Mouse (Mus musculus) kidney, adult 11 months (tissue): ENCODE results near the gene Thoc5.
A peak's percentile ranks its signal among the peaks of the same experiment; 100 is the strongest.

ENCODE experiments used
- DNase-seq: peaks from one replicate; pipeline ENCODE4 v3.0.0; 2022

The Thoc5 gene

GRCm38 (mm10) chr11:4894848-4895816, at the start of gene Thoc5:
Thoc5 (plus strand) TSS chr11:4895320.
- peak; percentile 79 for DNase-seq

DNA sequence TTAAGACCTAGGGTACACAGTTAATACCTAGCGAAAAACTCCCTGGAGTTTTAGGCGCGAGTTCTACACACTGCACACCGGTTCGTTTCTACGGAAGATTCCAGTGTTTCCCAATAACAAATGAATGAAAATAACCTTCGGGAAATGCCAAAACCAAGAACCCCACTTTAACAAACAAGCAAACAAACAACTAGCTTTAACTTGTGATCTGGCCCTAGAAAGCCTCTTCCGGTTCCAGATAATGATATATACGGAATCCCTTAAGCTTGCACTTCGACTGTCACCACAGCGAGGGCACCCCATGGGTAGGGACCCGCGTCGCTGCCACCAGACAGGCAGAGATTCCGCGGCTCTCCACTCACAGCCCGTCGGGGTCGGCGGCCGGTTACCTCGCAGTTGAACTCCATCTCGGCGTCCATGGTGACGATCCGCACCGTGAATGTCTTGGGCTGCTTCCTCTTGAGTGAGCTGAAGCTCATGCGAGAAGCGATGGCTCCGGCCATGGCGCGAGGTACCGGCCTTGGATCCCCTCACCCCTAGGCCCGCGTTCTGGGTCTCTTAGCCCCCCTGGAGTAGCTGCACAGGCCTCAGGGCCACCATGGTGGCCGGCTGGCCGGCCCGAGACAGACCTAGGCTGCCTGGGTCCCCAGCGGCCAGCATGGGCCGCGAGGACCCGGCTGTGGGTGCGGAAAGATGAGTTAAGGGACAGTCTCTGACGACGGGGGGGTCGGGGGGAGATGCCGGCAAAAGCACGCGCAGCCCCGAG, 46.5 kb upstream of the Thoc5 start:
- DNase-seq: peak; percentile 28

DNA sequence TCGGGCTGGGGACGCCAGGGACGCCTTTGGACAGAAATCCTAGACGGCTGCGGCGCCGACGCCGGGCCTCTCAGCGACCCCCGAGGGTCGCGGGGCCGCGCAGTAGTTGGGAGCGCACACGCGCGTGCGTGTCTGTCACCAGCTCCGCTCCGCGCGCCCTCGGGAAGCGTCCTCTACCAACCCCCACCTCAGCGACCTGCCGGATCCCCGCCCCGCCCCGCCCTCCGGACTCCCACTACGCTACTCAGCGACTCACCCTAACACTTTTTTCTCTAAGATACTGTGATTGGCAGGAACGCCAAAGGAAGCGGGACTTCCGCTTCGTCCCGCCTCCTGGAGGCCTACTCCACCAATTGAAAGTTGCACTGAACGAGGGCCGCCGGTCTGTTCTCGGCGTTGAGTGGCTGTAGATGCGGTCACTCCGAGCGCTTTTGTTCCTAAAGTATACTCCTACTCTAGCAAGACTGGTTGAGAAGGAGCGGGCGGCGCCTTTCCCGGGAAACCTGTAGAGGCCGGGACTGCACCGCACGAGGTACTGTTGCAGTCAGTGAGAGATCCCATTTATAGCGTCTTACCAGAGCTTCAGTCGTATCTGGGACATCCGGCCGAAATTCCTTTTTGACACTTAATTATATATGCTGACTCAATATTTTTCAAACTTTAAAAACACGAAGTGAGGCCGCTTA, 45.7 kb upstream of the Thoc5 start, which contains the start of gene Nf2:
Gene Nf2, minus strand, starts transcription at position 279 of the 686 bp plus-strand sequence.
- peak; percentile 100 for DNase-seq

- DNase-seq: no peak
Measured at GRCm38 (mm10) chr11:4850404-4850803, 44.7 kb upstream of the Thoc5 start.

GRCm38 (mm10) chr11:4853021-4853420, 42.1 kb upstream of the Thoc5 start:
- DNase-seq: no peak

GRCm38 (mm10) chr11:4854181-4854580, 40.9 kb upstream of the Thoc5 start:
- no peak for DNase-seq

DNA sequence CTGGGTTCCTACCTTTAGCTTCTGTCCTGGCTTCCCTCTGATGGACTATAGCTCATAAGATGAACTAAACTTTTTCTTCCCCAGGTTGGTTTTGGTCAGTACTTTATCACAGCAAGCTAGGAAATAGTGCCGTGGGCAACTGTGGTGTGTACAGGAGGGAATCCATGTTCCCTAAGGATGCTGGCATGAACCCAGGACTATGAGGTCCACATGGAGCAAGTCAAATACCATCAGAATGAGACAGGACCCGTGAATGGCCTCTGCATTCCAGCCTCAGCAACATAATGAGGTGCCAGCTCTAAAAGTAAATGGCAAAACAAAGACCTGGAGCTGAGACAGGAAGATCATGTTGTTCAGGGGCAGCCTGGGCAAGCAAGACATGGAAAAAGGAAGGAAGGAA, 36.7 kb upstream of the Thoc5 start:
- no peak for DNase-seq

DNA sequence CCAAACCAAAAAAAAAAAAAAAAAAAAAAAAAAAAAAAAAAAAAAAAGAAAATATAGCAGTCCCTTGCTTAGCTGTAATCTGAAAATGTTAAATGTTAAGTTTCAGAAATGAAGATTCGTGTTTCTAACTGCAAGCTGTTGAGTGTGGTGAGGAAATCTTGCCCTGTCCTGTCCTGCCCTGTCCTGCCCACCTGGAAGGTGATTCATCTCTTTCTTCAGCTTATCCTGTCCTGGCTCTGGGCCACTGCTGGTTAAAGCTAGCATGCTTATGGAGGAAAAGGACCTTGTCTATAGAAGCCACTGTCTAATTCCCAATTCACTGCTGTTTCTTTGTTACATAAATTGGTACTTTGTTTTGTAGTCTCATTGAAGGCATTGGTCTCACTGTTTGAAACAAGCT, 34.1 kb upstream of the Thoc5 start:
- no peak for DNase-seq

DNA sequence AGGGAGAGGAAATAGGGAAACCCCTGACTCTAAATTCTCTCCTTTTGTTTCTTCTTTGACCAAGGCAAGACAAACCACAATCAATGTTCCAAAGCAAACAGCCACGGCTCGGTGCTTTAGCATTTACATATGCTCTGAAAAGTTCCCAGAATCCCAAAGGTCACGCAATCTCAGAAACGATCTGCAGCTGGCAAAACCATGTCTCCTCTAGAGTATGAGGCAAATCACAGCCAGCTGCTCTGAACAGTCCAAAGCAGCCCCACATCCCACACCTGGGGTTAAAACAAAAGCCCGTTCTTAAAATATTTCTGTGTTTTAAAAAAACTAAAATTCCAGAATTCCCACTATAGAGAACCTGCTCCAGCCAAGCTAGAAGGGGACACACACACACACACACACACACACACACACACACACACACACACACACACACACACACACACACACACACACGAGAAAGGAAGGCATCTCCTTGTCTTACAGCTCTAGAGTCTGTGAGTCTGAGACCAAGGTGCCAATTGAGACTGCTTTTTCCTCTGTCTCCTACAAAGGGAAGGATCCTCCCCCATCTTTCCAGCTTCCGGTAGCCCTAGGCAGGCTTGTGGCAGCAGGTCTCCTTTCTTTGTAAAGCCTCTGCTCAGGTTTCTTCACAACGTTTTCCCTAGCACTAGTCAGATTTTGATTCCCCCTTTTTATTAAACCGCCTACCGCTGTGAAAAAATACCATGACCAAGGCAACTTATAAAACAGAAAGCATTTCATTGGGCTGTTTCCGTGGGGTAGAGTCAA, 33.1 kb upstream of the Thoc5 start:
- DNase-seq: no peak

- no peak for DNase-seq
Measured at GRCm38 (mm10) chr11:4862730-4863129, 32.4 kb upstream of the Thoc5 start.

- DNase-seq: peak; percentile 41
Measured at GRCm38 (mm10) chr11:4865645-4866251, 29.4 kb upstream of the Thoc5 start.

DNA sequence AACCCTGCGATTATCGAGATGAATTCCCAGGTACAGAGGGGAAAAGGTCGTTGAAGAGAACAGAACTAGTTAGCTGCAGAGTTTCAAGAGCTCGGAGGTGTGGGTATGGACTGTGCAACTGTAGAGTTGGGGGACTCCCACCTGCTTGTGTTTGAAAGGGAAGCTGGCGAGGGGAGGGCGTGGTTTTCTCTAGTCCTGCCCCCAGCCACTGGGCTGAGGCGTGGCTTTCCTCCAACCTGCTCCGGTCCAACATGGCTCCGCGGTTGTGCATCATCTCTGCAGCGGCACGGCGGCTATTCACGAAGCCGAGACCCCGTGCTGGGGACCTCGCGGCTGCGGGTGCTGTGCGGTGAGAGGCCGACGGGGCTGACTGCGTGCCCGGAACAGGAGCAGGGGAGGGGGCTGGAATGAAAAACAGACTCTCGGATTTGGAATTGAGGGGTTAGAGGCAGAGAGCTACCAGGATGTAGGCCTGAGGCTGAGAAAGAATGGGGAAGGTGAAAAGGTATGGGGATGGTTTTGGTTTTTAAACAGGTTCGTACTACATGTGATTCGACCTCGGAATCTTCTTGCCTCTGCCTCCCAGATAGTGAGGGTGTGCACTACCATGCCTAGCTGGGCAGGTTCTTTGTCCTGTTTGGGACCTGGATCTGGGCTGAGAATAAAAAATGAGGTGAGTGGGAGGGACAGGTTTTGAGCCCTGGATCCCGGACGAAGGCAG, 21.2 kb upstream of the Thoc5 start, which contains the start of gene Nipsnap1:
Gene Nipsnap1, plus strand, starts transcription at position 197 of the 721 bp plus-strand sequence.
- peak; percentile 84 for DNase-seq

GRCm38 (mm10) chr11:4874551-4874950, 20.6 kb upstream of the Thoc5 start:
- DNase-seq: peak; percentile 84

DNA sequence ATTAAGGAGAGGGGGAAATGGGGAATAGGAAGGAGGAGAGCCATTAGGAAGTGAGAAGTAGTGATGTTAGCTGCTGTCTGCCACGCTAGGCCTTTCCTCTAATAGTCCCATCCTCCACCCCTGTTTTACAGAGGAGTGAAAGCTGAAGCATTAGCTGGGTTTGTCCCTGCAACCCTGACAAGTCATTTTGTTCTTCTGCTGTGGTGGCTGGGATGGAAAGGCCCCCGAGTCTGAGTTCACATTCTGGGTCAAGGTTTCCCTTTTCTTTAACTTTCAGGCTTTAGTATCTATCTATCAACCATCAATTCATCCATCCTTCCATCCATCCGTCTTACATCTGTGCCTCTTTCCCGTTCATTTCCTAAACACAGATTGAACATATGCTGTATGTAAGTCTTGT, 14.0 kb upstream of the Thoc5 start:
- no peak for DNase-seq

DNA sequence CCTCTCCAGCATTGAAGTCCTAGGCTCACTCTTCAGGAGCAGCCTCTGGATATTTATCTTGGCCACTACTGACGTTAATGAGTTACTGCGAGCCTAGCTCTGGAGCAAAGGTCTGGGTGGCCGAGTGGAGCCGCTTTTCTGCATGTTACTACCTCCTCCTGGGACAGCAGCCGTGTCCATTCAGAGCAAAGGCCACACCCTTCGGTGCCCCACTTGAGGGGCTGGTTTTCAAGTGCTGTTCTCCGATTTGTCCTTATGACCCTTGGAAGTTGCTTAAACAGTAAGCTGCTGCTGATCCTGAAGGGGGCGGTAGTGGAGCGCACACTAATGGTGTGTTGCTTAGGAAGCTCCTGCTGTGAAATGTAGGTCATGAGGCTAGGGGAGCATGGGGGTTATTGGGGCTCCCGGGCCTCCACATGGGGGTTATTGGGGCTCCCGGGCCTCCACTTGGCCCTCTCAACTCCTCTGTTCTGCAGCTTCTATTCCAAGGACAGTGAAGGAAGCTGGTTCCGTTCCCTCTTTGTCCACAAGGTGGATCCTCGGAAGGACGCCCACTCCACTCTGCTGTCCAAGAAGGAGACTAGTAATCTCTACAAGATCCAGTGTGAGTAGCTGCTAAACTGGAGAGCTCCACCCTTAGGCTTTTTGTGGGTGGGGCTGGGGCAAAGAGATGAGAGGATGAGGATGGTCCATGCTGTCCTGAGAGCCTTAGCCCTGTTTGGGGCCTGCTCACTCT, 12.1 kb upstream of the Thoc5 start:
- DNase-seq: peak; percentile 96

DNA sequence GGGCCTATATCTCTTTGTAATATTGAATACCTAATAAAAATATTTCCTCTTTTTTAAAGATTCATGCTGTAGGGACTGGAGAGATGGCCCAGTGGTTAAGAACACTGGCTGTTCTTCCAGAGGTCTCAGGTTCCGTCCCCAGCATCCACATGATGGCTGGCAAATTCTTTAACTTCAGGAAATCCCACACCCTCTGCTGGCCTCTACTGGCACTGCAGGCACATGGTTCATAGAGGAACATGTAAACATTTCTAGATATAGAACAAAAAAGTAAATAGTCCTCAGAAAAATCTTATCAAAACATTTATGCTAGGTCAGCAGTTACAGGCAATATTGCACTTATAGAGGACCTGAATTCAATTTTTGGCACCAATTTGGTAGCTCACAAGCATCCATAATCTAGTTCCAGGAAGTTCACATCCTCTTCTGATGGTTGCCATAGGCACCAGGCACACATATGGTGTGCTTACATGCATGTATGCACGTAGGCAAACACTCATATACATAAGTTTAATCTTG, 9.7 kb upstream of the Thoc5 start:
- no peak for DNase-seq

- no peak for DNase-seq
Measured at GRCm38 (mm10) chr11:4886987-4887386, 8.1 kb upstream of the Thoc5 start.

DNA sequence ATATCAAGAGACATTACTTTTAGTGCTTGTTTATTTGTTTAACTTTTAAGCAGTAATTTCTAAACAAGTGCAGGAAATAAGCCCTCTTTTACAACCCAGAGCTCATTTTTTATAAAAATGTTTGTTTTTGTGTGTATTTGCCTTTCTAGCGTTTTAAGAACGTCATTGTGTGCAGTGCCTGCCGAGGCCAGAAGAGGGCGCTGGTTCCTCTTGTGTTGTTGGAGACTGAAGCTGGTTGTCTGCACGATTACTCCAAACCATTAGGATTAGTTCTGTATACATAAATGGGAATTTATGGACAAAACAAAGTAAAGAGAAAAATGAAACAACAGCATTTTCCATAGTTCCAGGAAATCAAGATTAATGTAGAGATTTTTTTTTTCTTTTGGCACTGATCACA, 5.3 kb downstream of the Thoc5 start:
- DNase-seq: no peak

DNA sequence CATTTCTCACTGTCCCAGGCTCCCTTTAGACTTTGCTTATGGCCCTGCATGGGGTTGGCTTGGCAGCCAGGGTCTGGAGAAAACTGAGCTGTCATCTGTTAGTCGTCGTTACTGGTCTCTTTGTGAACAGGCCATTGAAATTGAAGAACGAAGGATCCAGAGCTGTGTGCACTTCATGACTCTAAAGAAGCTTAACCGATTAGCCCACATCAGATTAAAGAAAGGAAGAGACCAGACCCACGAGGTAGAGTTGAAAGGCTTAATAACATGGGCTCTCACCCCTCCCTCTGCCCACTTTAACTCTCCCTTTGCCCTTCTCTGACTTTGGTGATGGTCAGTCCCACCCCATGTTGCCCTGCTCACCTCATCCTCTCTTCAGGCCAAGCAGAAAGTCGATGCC, 6.8 kb downstream of the Thoc5 start:
- no peak for DNase-seq

DNA sequence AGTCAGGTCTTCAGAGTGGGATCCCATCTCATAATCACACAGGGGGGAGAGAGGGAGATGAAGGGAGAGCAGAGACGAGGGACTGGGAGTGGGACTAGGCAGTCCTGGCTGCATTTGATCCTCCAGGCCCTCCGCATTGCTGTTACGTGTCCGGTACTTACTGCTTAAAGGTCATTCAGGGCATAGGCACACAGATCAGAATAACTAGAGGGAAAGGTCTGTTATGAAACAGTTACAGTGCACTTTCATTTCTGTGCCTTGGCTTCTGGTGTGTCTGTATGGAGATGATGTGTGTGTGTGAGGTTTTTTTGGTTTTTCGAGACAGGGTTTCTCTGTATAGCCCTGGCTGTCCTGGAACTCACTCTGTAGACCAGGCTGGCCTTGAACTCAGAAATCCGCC, 11.1 kb downstream of the Thoc5 start:
- no peak for DNase-seq
